Mouse (Mus musculus): ENCODE measurements at regions not wholly inside any gene's neighbourhood (a gene's known extent, or its start where the extent isn't known, plus 50 kb on each side); places are given as distances from the start of the nearest gene placed in this dataset.

DNA sequence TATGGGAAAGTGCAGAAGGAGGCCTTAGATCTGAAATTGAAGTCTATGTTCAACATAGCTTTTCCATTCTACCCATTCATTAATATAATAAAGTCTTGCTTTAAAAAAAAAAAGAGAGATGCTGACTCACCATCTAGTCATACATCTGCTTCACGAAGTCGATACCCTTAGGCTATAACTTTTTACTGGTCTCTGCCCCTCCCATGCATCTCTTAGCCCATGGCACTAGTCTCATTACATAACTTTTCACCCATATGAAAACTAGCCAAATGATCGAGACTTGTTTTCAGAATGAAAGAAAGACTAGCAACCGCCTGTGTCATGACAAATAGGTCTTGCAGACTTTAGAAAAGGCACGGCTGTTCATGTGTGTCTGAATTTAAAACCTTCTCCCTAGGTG is 116.6 kb upstream of the Gdnf start:
- no peak for TF ChIP-seq CTCF (IDR thresholded peaks at IDR 0.05 in 2 of 3, conservative IDR thresholded peaks at IDR 0.05 in 1 of 3; ENCODE audit: control insufficient read depth in 1 of 3, insufficient read depth in 1 of 3, low read depth in 2 of 3, low read length in 3 of 3, poor library complexity in 1 of 3, severe bottlenecking in 1 of 3)
- no peak for TF ChIP-seq NRF1 (IDR thresholded peaks at IDR 0.05; ENCODE audit: insufficient read depth, low read depth, low read length, poor library complexity, severe bottlenecking)
- TF ChIP-seq RCOR1 (IDR thresholded peaks at IDR 0.05; ENCODE audit: low read depth, low read length) = no peak
- TF ChIP-seq ETS1 (IDR thresholded peaks at IDR 0.05; ENCODE audit: low read depth, low read length) = no peak
- no peak for TF ChIP-seq EP300 (IDR thresholded peaks at IDR 0.05; ENCODE audit: low read depth in 1 of 2, low read length in 2 of 2)
- TF ChIP-seq MXI1 (IDR thresholded peaks at IDR 0.05; ENCODE audit: low read depth, low read length) = no peak
- TF ChIP-seq POLR2A (IDR thresholded peaks at IDR 0.05; ENCODE audit: control insufficient read depth in 1 of 2, insufficient read depth in 1 of 2, low read depth in 1 of 2, low read length in 2 of 2, poor library complexity in 1 of 2) = no peak
- TF ChIP-seq ELF1 (IDR thresholded peaks at IDR 0.05; ENCODE audit: low read depth, low read length) = no peak
- TF ChIP-seq GATA1 (IDR thresholded peaks at IDR 0.05; ENCODE audit: low read depth, low read length) = no peak
- TF ChIP-seq MAFK (IDR thresholded peaks at IDR 0.05; ENCODE audit: borderline replicate concordance, low read depth, low read length) = no peak
